Mouse (Mus musculus): ENCODE data around the gene Dzip3.

DNA sequence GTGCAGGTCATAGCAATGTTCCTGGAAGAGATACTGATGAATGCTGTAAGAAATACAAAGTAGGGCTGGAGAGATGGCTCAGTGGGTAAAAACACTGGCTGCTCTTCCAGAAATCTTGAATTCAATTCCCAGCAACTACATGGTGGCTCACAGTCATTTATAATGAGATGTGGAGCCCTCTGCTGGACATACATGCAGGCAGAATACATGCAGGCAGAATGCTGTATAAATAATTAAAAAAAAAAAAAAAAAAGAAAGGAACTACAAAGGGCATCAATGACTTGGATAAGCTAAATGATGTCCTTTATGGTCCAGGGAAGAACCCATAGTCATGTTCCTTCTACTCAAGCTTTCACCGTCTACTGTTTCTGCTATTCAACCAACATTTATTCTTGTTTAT is 20.4 kb downstream of the Dzip3 start:
- TF ChIP-seq GATA1 (IDR thresholded peaks at IDR 0.05; ENCODE audit: low read length) = no peak
- no peak for TF ChIP-seq TAL1 (IDR thresholded peaks at IDR 0.05; ENCODE audit: low read length)
